Mouse (Mus musculus): ENCODE data around the gene Polr2h.

Polr2h gene

GRCm38 (mm10) chr16:20722736-20723135, 5.3 kb downstream of the Polr2h start:
- DNase-seq (ENCODE audit: low read depth, low spot score) = no peak

- no peak for DNase-seq (ENCODE audit: low read depth, low spot score)
Observed at GRCm38 (mm10) chr16:20723247-20723646, 5.8 kb downstream of the Polr2h start.

- DNase-seq (ENCODE audit: low read depth, low spot score) = no peak
Observed at GRCm38 (mm10) chr16:20724338-20724748, 6.9 kb downstream of the Polr2h start.

- DNase-seq (ENCODE audit: low read depth, low spot score) = no peak
Observed at GRCm38 (mm10) chr16:20725321-20725720, 7.9 kb downstream of the Polr2h start.

GRCm38 (mm10) chr16:20725750-20726149, 8.3 kb downstream of the Polr2h start:
- no peak for DNase-seq (ENCODE audit: low read depth, low spot score)

GRCm38 (mm10) chr16:20726384-20726783, 8.9 kb downstream of the Polr2h start:
- DNase-seq (ENCODE audit: low read depth, low spot score) = no peak

GRCm38 (mm10) chr16:20730293-20730711, 12.8 kb downstream of the Polr2h start:
- no peak for DNase-seq (ENCODE audit: low read depth, low spot score)

- DNase-seq (ENCODE audit: low read depth, low spot score) = peak; percentile 67
Observed at GRCm38 (mm10) chr16:20731688-20732087, 14.2 kb downstream of the Polr2h start.

- DNase-seq (ENCODE audit: low read depth, low spot score) = no peak
Observed at GRCm38 (mm10) chr16:20732251-20732924, 14.9 kb downstream of the Polr2h start.

GRCm38 (mm10) chr16:20732925-20733730, 15.7 kb downstream of the Polr2h start, which contains the start of gene Chrd:
Gene Chrd (plus strand): TSS chr16:20733127.
- DNase-seq (ENCODE audit: low read depth, low spot score) = no peak

- no peak for DNase-seq (ENCODE audit: low read depth, low spot score)
Observed at GRCm38 (mm10) chr16:20733731-20734730, 16.6 kb downstream of the Polr2h start, which contains the start of gene Thpo. Gene Thpo (minus strand): TSS chr16:20734511.

GRCm38 (mm10) chr16:20735651-20736050, 18.2 kb downstream of the Polr2h start:
- DNase-seq (ENCODE audit: low read depth, low spot score) = no peak

- no peak for DNase-seq (ENCODE audit: low read depth, low spot score)
Observed at GRCm38 (mm10) chr16:20736168-20736567, 18.7 kb downstream of the Polr2h start.

- no peak for DNase-seq (ENCODE audit: low read depth, low spot score)
Observed at GRCm38 (mm10) chr16:20736823-20737222, 19.4 kb downstream of the Polr2h start.

GRCm38 (mm10) chr16:20739845-20740244, 22.4 kb downstream of the Polr2h start:
- no peak for DNase-seq (ENCODE audit: low read depth, low spot score)

- DNase-seq (ENCODE audit: low read depth, low spot score) = peak; percentile 78
Observed at GRCm38 (mm10) chr16:20746641-20747040, 29.2 kb downstream of the Polr2h start.

GRCm38 (mm10) chr16:20750518-20750917, 33.1 kb downstream of the Polr2h start:
- DNase-seq (ENCODE audit: low read depth, low spot score) = no peak

GRCm38 (mm10) chr16:20756052-20756451, 38.6 kb downstream of the Polr2h start:
- no peak for DNase-seq (ENCODE audit: low read depth, low spot score)

- DNase-seq (ENCODE audit: low read depth, low spot score) = no peak
Observed at GRCm38 (mm10) chr16:20757385-20757784, 39.9 kb downstream of the Polr2h start.

- no peak for DNase-seq (ENCODE audit: low read depth, low spot score)
Observed at GRCm38 (mm10) chr16:20761681-20762080, 44.2 kb downstream of the Polr2h start.

GRCm38 (mm10) chr16:20765244-20765643, 47.8 kb downstream of the Polr2h start:
- no peak for DNase-seq (ENCODE audit: low read depth, low spot score)
